Mouse (Mus musculus) CH12.LX (cell line): ENCODE data around the gene Mdfic. TPM values are rescaled to one million over a fixed set of nuclear protein-coding genes. Genes with fewer than 3 reads are reported as not detected.

Experiments used
- DNase-seq: peaks from one replicate; pipeline ENCODE4 v3.0.0-alpha.2; 2013; ENCODE audit errors: extremely low read depth
- H3K27ac ChIP-seq: 2 replicates; pipeline ENCODE4 v1.5.1; 2012; ENCODE audit warnings: low read depth, mild to moderate bottlenecking, control low read depth, moderate library complexity; ENCODE audit not compliant: insufficient read depth
- H3K27me3 ChIP-seq: replicated peaks from 2 replicates; pipeline ENCODE3; 2012; ENCODE audit warnings: inconsistent platforms
- H3K36me3 ChIP-seq, 2 experiments: replicated peaks in 1 of 2; 2 replicates each; pipeline versions ENCODE3 to v1.6.1; 2012; ENCODE audit warnings: inconsistent platforms in 1 of 2, low read length in 1 of 2, mild to moderate bottlenecking in 1 of 2, mixed read lengths in 1 of 2, moderate library complexity in 1 of 2; ENCODE audit not compliant: control insufficient read depth in 1 of 2, insufficient read depth in 1 of 2
- H3K4me1 ChIP-seq, 2 experiments: 2 replicates each; pipeline ENCODE4 v1.6.1; 2012; ENCODE audit warnings: inconsistent platforms in 1 of 2, moderate library complexity in 1 of 2; ENCODE audit not compliant: insufficient read depth in 2 of 2, control insufficient read depth in 1 of 2
- H3K4me2 ChIP-seq: 2 replicates; pipeline ENCODE4 v1.6.1; 2012; ENCODE audit warnings: low read depth, mild to moderate bottlenecking, control low read depth; ENCODE audit not compliant: poor library complexity, insufficient read depth, severe bottlenecking
- H3K4me3 ChIP-seq, 3 experiments: fragments of 150-350 bp in 1 of 3; sonication (generic) in 1 of 3; replicated peaks in 1 of 3; 2 replicates each; pipeline versions ENCODE3 to v1.5.1; 2011 to 2012; ENCODE audit warnings: low read depth in 2 of 3, low read length in 2 of 3, mild to moderate bottlenecking in 2 of 3, moderate library complexity in 2 of 3, control low read depth in 1 of 3, improper control_type of control experiment in 1 of 3, inconsistent platforms in 1 of 3, mixed read lengths in 1 of 3; ENCODE audit not compliant: poor library complexity in 1 of 3
- H3K79me2 ChIP-seq: replicated peaks from 2 replicates; pipeline ENCODE4 v1.6.1; 2012; ENCODE audit warnings: mild to moderate bottlenecking, moderate library complexity; ENCODE audit not compliant: control insufficient read depth, poor library complexity, insufficient read depth, severe bottlenecking; ENCODE audit errors: extremely low read depth
- H3K9ac ChIP-seq: 2 replicates; pipeline ENCODE4 v1.6.1; 2012; ENCODE audit warnings: low read depth, mild to moderate bottlenecking, control low read depth, moderate library complexity; ENCODE audit not compliant: insufficient read depth
- H3K9me3 ChIP-seq: replicated peaks from 2 replicates; pipeline ENCODE3; 2012; ENCODE audit warnings: low read length, inconsistent platforms, mixed read lengths
- BHLHE40 ChIP-seq: IDR thresholded peaks from 2 replicates; pipeline ENCODE4 v1.6.1; 2011; ENCODE audit warnings: mild to moderate bottlenecking, low read depth, low read length, improper control_type of control experiment
- CHD1 ChIP-seq: IDR thresholded peaks from 2 replicates; pipeline ENCODE4 v1.6.1; 2012; ENCODE audit warnings: low read depth, low read length, improper control_type of control experiment, inconsistent platforms
- CHD2 ChIP-seq: IDR thresholded peaks from 2 replicates; pipeline ENCODE4 v1.6.1; 2011; ENCODE audit warnings: low read length, improper control_type of control experiment
- CTCF ChIP-seq, 2 experiments: IDR thresholded peaks in 1 of 2; conservative IDR thresholded peaks in 1 of 2; 2 replicates each; pipeline ENCODE4 v1.5.1; 2011 to 2012; ENCODE audit warnings: low read depth in 2 of 2, low read length in 2 of 2, improper control_type of control experiment in 1 of 2, inconsistent platforms in 1 of 2, mild to moderate bottlenecking in 1 of 2, moderate library complexity in 1 of 2
- E2F4 ChIP-seq: IDR thresholded peaks from 2 replicates; pipeline ENCODE4 v1.6.1; 2011; ENCODE audit warnings: low read depth, low read length, improper control_type of control experiment; ENCODE audit not compliant: insufficient replicate concordance
- EP300 ChIP-seq: IDR thresholded peaks from 2 replicates; pipeline ENCODE4 v1.6.1; 2011; ENCODE audit warnings: low read length, improper control_type of control experiment
- ETS1 ChIP-seq: conservative IDR thresholded peaks from 2 replicates; pipeline ENCODE4 v1.6.1; 2012; ENCODE audit warnings: low read depth, mild to moderate bottlenecking, inconsistent platforms, low read length, improper control_type of control experiment, moderate library complexity
- GABPA ChIP-seq: IDR thresholded peaks from 2 replicates; pipeline ENCODE4 v1.6.1; 2012; ENCODE audit warnings: low read depth, low read length, improper control_type of control experiment, inconsistent platforms; ENCODE audit not compliant: insufficient replicate concordance
- HCFC1 ChIP-seq: IDR thresholded peaks from 2 replicates; pipeline ENCODE4 v1.6.1; 2012; ENCODE audit warnings: low read depth, mild to moderate bottlenecking, inconsistent platforms, low read length, improper control_type of control experiment
- IRF4 ChIP-seq: IDR thresholded peaks from 2 replicates; pipeline ENCODE4 v1.6.1; 2014; ENCODE audit warnings: low read depth, mild to moderate bottlenecking, inconsistent platforms, low read length, improper control_type of control experiment
- JUN ChIP-seq: IDR thresholded peaks from 2 replicates; pipeline ENCODE4 v1.6.1; 2011; ENCODE audit warnings: low read depth, mild to moderate bottlenecking, low read length, improper control_type of control experiment, moderate library complexity; ENCODE audit not compliant: insufficient read depth
- JUND ChIP-seq: conservative IDR thresholded peaks from 2 replicates; pipeline ENCODE4 v1.6.1; 2011; ENCODE audit warnings: low read depth, low read length, improper control_type of control experiment
- KAT2A ChIP-seq: IDR thresholded peaks from 2 replicates; pipeline ENCODE4 v1.6.1; 2012; ENCODE audit warnings: low read length, improper control_type of control experiment, inconsistent platforms; ENCODE audit not compliant: insufficient replicate concordance
- MAX ChIP-seq: IDR thresholded peaks from 2 replicates; pipeline ENCODE4 v1.6.1; 2011; ENCODE audit warnings: low read length, improper control_type of control experiment
- MEF2A ChIP-seq: IDR thresholded peaks from 2 replicates; pipeline ENCODE4 v1.6.1; 2014; ENCODE audit warnings: low read depth, mild to moderate bottlenecking, inconsistent platforms, low read length, improper control_type of control experiment, borderline replicate concordance
- MXI1 ChIP-seq: IDR thresholded peaks from 2 replicates; pipeline ENCODE4 v1.6.1; 2011; ENCODE audit warnings: mild to moderate bottlenecking, low read depth, low read length, improper control_type of control experiment
- MYC ChIP-seq: IDR thresholded peaks from 2 replicates; pipeline ENCODE4 v1.6.1; 2011; ENCODE audit warnings: low read depth, mild to moderate bottlenecking, improper control_type of control experiment, low read length
- NELFE ChIP-seq: IDR thresholded peaks from 2 replicates; pipeline ENCODE4 v1.6.1; 2011; ENCODE audit warnings: low read depth, low read length, improper control_type of control experiment
- NRF1 ChIP-seq: IDR thresholded peaks from 2 replicates; pipeline ENCODE4 v1.6.1; 2014; ENCODE audit warnings: low read depth, mild to moderate bottlenecking, inconsistent platforms, low read length, improper control_type of control experiment, moderate library complexity
- POLR2A ChIP-seq: IDR thresholded peaks from 2 replicates; pipeline ENCODE4 v1.6.1; 2011; ENCODE audit warnings: low read depth, mild to moderate bottlenecking, improper control_type of control experiment, low read length
- SIN3A ChIP-seq: IDR thresholded peaks from 2 replicates; pipeline ENCODE4 v1.6.1; 2012; ENCODE audit warnings: low read length, improper control_type of control experiment, inconsistent platforms
- SMC3 ChIP-seq: IDR thresholded peaks from 2 replicates; pipeline ENCODE4 v1.6.1; 2011; ENCODE audit warnings: low read depth, low read length, improper control_type of control experiment
- TBP ChIP-seq: conservative IDR thresholded peaks from 2 replicates; pipeline ENCODE4 v1.6.1; 2011; ENCODE audit warnings: low read depth, low read length, improper control_type of control experiment
- TCF12 ChIP-seq: IDR thresholded peaks from 2 replicates; pipeline ENCODE4 v1.6.1; 2014; ENCODE audit warnings: low read depth, mild to moderate bottlenecking, inconsistent platforms, low read length, improper control_type of control experiment
- UBTF ChIP-seq: IDR thresholded peaks from 2 replicates; pipeline ENCODE4 v1.6.1; 2012; ENCODE audit warnings: low read depth, mild to moderate bottlenecking, inconsistent platforms, low read length, improper control_type of control experiment, moderate library complexity
- USF1 ChIP-seq: IDR thresholded peaks from 2 replicates; pipeline ENCODE4 v1.6.1; 2014; ENCODE audit warnings: low read depth, mild to moderate bottlenecking, inconsistent platforms, low read length, improper control_type of control experiment
- USF2 ChIP-seq: conservative IDR thresholded peaks from 2 replicates; pipeline ENCODE4 v1.6.1; 2011; ENCODE audit warnings: low read depth, low read length, improper control_type of control experiment
- ZC3H11A ChIP-seq: IDR thresholded peaks from 2 replicates; pipeline ENCODE4 v1.6.1; 2012; ENCODE audit warnings: low read depth, mild to moderate bottlenecking, inconsistent platforms, low read length, improper control_type of control experiment
- ZMIZ1 ChIP-seq: IDR thresholded peaks from 2 replicates; pipeline ENCODE4 v1.6.1; 2012; ENCODE audit warnings: low read depth, mild to moderate bottlenecking, inconsistent platforms, low read length, improper control_type of control experiment
- ZNF384 ChIP-seq: IDR thresholded peaks from 2 replicates; pipeline ENCODE4 v1.6.1; 2012; ENCODE audit warnings: low read depth, low read length, improper control_type of control experiment, inconsistent platforms
- dilution Hi-C: fragments of 300-500 bp; cut with MboI; formaldehyde crosslinking; loops from 2 replicates; pipeline ENCODE4 v1.14.3; 2020; ENCODE audit warnings: low sequenced_read_pairs; ENCODE audit not compliant: extremely low pct_unique_long_range_greater_than_20kb, extremely low pct_ligation_motif_present
- in situ Hi-C: fragments of 300-500 bp; cut with MboI; formaldehyde crosslinking; loops from 3 replicates; pipeline ENCODE4 v1.14.3; 2019; ENCODE audit warnings: low sequenced_read_pairs, low pct_ligation_motif_present, low pct_unique_long_range_greater_than_20kb, mixed read lengths
- polyA plus RNA-seq: library from polyadenylated mRNA; unstranded; fragments of >175 nt; gene quantifications from 2 replicates; pipeline ENCODE4 v1.2.1, GENCODE M21; 2012; ENCODE audit warnings: low read depth; ENCODE audit not compliant: insufficient read length
- total RNA-seq, 2 experiments: library from RNA; depleted of rRNA; stranded (reverse); fragments of 300-350 nt in 1 of 2; fragments of >200 nt in 1 of 2; gene quantifications; 2 replicates each; pipeline ENCODE4 v1.2.3; 2012 to 2014

Gene Mdfic
- total and polyA plus RNA-seq, 3 experiments, result 8.3 to 14.7 (median 14.1) TPM

GRCm38 (mm10) chr6:15789523-15790500, 69.4 kb downstream of the Mdfic start (continued):
- TF ChIP-seq HCFC1 (no peak), NELFE (no peak), MYC (no peak), UBTF (no peak), E2F4 (no peak), IRF4 (no peak), MAX (no peak)

DNA sequence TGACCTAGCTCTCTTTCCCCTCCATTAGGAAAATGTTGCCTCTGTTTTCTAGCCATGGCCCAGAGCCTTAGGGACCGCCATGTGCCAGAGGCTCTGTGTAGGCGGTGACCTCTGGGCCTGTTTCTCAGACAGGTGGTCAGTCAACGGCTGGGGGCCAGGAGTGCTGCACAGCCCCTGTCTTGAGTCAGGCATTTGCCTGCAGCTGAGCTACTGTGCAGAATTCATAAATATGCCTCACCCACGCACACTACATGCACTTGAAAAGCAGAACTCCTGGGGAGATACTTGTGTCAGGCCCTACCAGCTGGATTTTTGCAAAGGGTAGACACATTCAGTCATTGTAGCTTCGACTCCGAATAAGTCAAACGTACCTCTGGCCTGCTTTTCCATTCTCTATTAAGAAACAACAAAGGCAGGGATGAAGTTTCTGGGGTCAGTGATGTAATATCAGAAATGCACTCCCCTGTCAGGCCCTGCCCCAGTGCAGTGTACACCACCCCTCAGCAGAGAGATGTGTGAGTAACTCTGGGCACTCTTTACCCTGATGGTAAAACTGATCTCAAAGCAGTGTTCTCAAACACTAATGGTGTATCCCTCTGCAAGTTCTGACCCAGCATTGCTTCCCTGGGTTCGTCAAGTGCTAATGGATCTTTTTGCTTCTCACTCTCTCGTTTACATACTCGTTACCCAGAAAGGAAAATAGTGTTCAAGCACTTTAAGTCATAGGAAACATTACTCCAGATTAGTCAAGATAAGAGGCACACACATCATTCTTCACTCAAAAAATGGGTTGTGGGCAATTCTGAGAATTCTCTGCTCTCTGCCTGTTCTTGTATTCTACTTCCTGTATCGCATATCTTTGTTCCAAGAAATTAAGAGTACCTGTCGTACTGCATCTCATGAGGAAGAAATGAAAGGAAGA, 72.5 kb downstream of the Mdfic start:
- H3K9ac ChIP-seq, result peak overlapping the region; percentile 63
- H3K9me3 ChIP-seq, result no peaks in the 10 kb centered on the region
- in situ Hi-C loops, result no loop called here
- peak overlapping the region; percentile 99 for H3K4me2 ChIP-seq
- peaks cover 5% of the 10 kb centered on the region; the same call in 1 of the 2 replicates for H3K79me2 ChIP-seq
- no peaks in the 10 kb centered on the region for H3K27me3 ChIP-seq
- dilution Hi-C loops, result no loop called here
- DNase-seq, result peak; percentile 51
- peaks cover 12 to 51% of the 10 kb centered on the region in 2 experiments for H3K4me1 ChIP-seq
- H3K4me3 ChIP-seq, result peak overlapping the region; percentile 4 to 39 (median 36)
- H3K36me3 ChIP-seq, result peaks cover 4 to 21% of the 10 kb centered on the region in 2 experiments
- peak overlapping the region; percentile 90 for H3K27ac ChIP-seq
- TF ChIP-seq CHD1, result 0 out of 2 replicates have a peak, but pooled peaks have one; percentile 54
- TF ChIP-seq E2F4, result 0 out of 2 replicates have a peak, but pooled peaks have one; percentile 31
- peak; percentile 39; the same call in 1 of the 2 replicates for TF ChIP-seq MEF2A
- TF ChIP-seq MYC, result peak; percentile 20; the same call in 1 of the 2 replicates
- TF ChIP-seq SMC3, result no peak
- peak; percentile 45; the same call in 1 of the 2 replicates for TF ChIP-seq JUND
- TF ChIP-seq ZNF384, result peak; percentile 29; the same call in 1 of the 2 replicates
- no peak for TF ChIP-seq KAT2A
- TF ChIP-seq GABPA, result no peak
- no peak for TF ChIP-seq USF1
- TF ChIP-seq CTCF (conservative IDR thresholded peaks at IDR 0.05 in 1 of 2, IDR thresholded peaks at IDR 0.05 in 1 of 2; ENCODE audit: low read depth in 2 of 2, low read length in 2 of 2), result no peak
- no peak; the same call in 1 of the 2 replicates for TF ChIP-seq POLR2A
- TF ChIP-seq ZC3H11A, result no peak
- TF ChIP-seq ETS1, result peak; percentile 20; the same call in 1 of the 2 replicates
- TF ChIP-seq TBP, result peak; percentile 35; the same call in 1 of the 2 replicates
- peak; percentile 54; the same call in 1 of the 2 replicates for TF ChIP-seq SIN3A
- no peak for TF ChIP-seq UBTF
- TF ChIP-seq HCFC1, result no peak
- peak; percentile 68; the same call in 1 of the 2 replicates for TF ChIP-seq EP300
- TF ChIP-seq BHLHE40, result peak; percentile 47
- TF ChIP-seq TCF12, result no peak
- peak; percentile 53 for TF ChIP-seq JUN
- TF ChIP-seq NELFE, result peak; percentile 45; the same call in 1 of the 2 replicates
- TF ChIP-seq MXI1, result 0 out of 2 replicates have a peak, but pooled peaks have one; percentile 27
- no peak for TF ChIP-seq USF2
- TF ChIP-seq ZMIZ1, result 0 out of 2 replicates have a peak, but pooled peaks have one; percentile 60
- TF ChIP-seq CHD2, result peak; percentile 66; the same call in 1 of the 2 replicates
- no peak; the same call in 1 of the 2 replicates for TF ChIP-seq MAX
- no peak for TF ChIP-seq NRF1
- no peak; the same call in 1 of the 2 replicates for TF ChIP-seq IRF4
